Mouse (Mus musculus) lung, embryonic 16.5 days (tissue): ENCODE results near the gene Skp1a. TPM values are rescaled to one million over a fixed set of nuclear protein-coding genes. Genes with fewer than 3 reads are reported as not detected.
A peak's percentile ranks its signal among the peaks of the same experiment; 100 is the strongest.

Experiments
- ATAC-seq: fragments of 200-750 bp; cut with Nextera tagmentation; 2 replicates; pipeline ENCODE4 v1.8.0; 2017; ENCODE audit warnings: low read depth, mild to moderate bottlenecking, moderate library complexity
- H3K27ac ChIP-seq: fragments of 300-500 bp; sonication (generic); 2 replicates; pipeline ENCODE4 v1.5.1; 2014; ENCODE audit warnings: mild to moderate bottlenecking, control low read depth, low read length
- H3K27me3 ChIP-seq: fragments of 300-500 bp; sonication (generic); 2 replicates; pipeline ENCODE4 v1.6.1; 2014; ENCODE audit warnings: low read depth, low read length, mixed read lengths; ENCODE audit not compliant: control insufficient read depth, insufficient read depth
- H3K36me3 ChIP-seq: fragments of 300-500 bp; sonication (generic); 2 replicates; pipeline ENCODE4 v1.6.1; 2014; ENCODE audit warnings: low read length; ENCODE audit not compliant: control insufficient read depth, insufficient read depth
- H3K4me1 ChIP-seq: fragments of 300-500 bp; sonication (generic); replicated peaks from 2 replicates; pipeline ENCODE4 v1.6.1; 2014; ENCODE audit warnings: low read length, mixed read lengths; ENCODE audit not compliant: control insufficient read depth, insufficient read depth
- H3K4me2 ChIP-seq: fragments of 300-500 bp; sonication (generic); 2 replicates; pipeline ENCODE4 v1.6.1; 2014; ENCODE audit warnings: low read depth, low read length, control low read depth
- H3K4me3 ChIP-seq: fragments of 300-500 bp; sonication (generic); 2 replicates; pipeline ENCODE4 v1.5.1; 2014; ENCODE audit warnings: mild to moderate bottlenecking, low read length, control low read depth
- H3K9ac ChIP-seq: fragments of 300-500 bp; sonication (generic); 2 replicates; pipeline ENCODE4 v1.6.1; 2014; ENCODE audit warnings: low read length, control low read depth
- H3K9me3 ChIP-seq: fragments of 300-500 bp; sonication (generic); 2 replicates; pipeline ENCODE4 v1.6.1; 2016; ENCODE audit warnings: low read length; ENCODE audit not compliant: control insufficient read depth
- WGBS: fragments of 180-500 bp; shearing (Covaris S2); extraction: QIAGEN DNeasy Blood & Tissue Kit; methylation state at CpG from one replicate; pipeline ENCODE4 v1.1.7; 2014; 5-methylcytosine and 5-hydroxymethylcytosine counted together
- polyA plus RNA-seq: library from polyadenylated mRNA; unstranded; fragments of >200 nt; fragmentation: Nextera tagmentation; extraction: Ambion mirVana; gene quantifications from 2 replicates; pipeline ENCODE4 v1.2.1, GENCODE M21; 2015

The Skp1a gene
- polyA plus RNA-seq, 1 experiment from 2014 or later, result 833 TPM

DNA sequence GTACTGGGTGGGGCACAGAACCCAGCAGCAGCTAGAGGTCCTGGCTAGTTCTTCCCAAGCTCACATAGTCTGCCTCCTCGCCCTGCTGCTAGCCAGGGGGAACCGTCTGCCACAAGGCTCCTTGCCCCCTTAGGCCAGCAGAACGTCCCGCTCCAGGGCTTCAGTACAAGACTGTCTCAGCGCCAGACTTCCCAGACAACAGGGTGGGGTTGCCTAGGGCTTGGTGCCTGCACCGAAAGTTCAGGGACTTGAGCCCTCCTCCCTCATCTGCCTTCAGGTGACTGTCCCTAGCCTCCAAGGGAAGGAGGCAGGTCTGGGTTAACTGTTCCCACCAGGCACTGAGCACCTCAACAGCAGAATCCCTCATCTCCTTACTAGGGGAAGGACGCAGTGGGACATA is 33.1 kb downstream of the Skp1a start:
- H3K4me2 ChIP-seq, result no peak overlapping the region
- ATAC-seq, result no peak
- H3K36me3 ChIP-seq, result no peaks in the 10 kb centered on the region; the same call in 1 of the 2 replicates
- no peaks in the 10 kb centered on the region for H3K9me3 ChIP-seq
- WGBS, result 78% methylated on average over 7 of the region's 7 CpGs
- H3K4me3 ChIP-seq, result no peak overlapping the region
- H3K9ac ChIP-seq, result no peak overlapping the region; the same call in 1 of the 2 replicates
- no peak overlapping the region for H3K27ac ChIP-seq
- no peaks in the 10 kb centered on the region for H3K27me3 ChIP-seq
- peaks cover 31% of the 10 kb centered on the region for H3K4me1 ChIP-seq

DNA sequence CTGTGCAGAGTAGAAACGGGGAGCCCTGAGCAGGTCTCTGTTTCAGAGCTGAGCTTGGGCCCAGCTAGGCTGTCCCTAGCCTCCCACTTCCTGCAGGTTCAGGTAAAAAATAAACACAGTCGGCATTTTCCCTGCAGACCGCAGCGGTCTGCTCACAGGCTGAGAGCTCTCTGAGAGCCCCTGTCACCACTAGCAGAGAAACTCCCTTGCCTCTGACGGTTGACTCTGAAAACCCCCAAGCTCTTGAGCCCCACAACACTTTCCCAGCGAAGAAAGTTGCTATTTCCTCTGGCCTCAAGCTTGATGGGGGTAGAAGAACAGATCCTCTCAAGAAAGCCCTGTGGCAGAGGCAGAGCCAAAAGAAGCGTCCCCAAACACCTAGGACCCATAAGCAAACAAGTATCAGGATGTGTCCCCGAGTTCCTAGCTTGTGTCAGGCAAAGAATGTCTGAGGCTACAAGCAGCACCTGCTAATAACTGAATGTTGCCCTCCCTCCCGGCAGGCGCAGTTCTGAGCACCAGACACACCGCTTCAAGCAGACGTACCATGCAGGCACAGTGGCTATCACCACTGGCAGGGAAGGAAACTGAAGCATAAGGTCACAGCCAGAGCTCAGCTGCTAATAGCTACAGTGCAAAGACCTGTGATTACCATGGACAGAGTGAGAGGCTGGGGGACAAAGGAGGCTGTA is 34.0 kb downstream of the Skp1a start:
- Histone ChIP-seq H3K4me1 (peaks cover 37% of the 10 kb centered on the region), H3K9ac (peak overlapping the region; percentile 45), H3K9me3 (no peaks in the 10 kb centered on the region), H3K36me3 (no peaks in the 10 kb centered on the region; the same call in 1 of the 2 replicates), H3K27me3 (no peaks in the 10 kb centered on the region), H3K4me2 (no peak overlapping the region), H3K4me3 (no peak overlapping the region), H3K27ac (peak overlapping the region; percentile 66)
- peak; percentile 24; the same call in 1 of the 2 replicates for ATAC-seq
- WGBS, result 33% methylated on average over 12 of the region's 12 CpGs

DNA sequence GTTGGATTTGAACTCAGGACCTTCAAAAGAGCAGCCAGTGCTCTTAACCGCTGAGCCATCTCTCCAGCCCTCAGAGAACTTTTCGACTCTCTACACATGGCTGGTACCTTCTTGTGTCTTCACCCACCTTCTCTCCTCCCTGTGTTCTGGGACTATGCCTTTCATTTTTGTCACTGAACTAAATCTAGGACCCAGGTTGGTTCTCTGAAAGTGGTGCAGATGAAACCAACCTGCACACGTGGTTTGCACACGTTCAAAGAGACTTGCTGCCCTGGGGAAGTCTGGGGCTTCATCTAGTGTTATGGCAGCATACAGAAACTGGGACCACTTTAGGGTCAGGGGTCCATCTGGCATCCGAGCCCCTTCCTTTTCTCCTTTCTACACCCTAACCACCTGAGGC is 35.5 kb downstream of the Skp1a start:
- WGBS, result 86% methylated on average over 5 of the region's 5 CpGs

GRCm38 (mm10) chr11:52268104-52268835 is 36.5 kb downstream of the Skp1a start:
- no peak overlapping the region for H3K4me3 ChIP-seq
- H3K4me2 ChIP-seq, result no peak overlapping the region
- peak overlapping the region; percentile 76 for H3K27ac ChIP-seq
- H3K9me3 ChIP-seq, result no peaks in the 10 kb centered on the region
- WGBS, result 44% methylated on average over 7 of the region's 7 CpGs
- no peaks in the 10 kb centered on the region for H3K27me3 ChIP-seq
- H3K36me3 ChIP-seq, result no peaks in the 10 kb centered on the region; the same call in 1 of the 2 replicates
- no peak overlapping the region for H3K9ac ChIP-seq
- peak; percentile 27 for ATAC-seq
- H3K4me1 ChIP-seq, result peaks cover 53% of the 10 kb centered on the region

More for the DNA sequence above, 35.5 kb downstream of the Skp1a start:
- Histone ChIP-seq H3K4me2 (no peak overlapping the region), H3K9me3 (no peaks in the 10 kb centered on the region), H3K9ac (no peak overlapping the region), H3K4me3 (no peak overlapping the region), H3K4me1 (peaks cover 44% of the 10 kb centered on the region), H3K27ac (no peak overlapping the region), H3K27me3 (no peaks in the 10 kb centered on the region), H3K36me3 (no peaks in the 10 kb centered on the region; the same call in 1 of the 2 replicates)
- no peak for ATAC-seq

DNA sequence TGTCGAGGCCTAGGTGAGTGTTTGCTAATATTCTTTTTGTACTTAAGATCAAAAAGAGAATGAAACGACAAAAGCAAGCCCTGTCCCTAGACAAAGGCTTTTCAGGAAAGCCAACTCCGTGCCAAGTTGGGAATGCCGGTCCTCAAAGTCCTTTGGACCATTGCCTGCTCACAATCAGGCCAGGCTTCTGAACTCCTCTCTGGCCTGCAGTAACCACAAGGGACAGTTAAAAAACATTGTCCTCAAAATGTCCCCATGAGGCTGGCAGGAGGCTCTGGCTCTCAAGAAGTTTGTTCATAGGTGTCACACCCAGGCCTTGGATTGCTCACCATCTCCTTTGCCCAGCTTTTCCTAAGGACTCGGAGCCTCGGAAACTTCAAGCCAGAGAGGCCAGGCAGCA is 38.0 kb downstream of the Skp1a start:
- Histone ChIP-seq H3K9ac (peak overlapping the region; percentile 7; the same call in 1 of the 2 replicates), H3K9me3 (no peaks in the 10 kb centered on the region), H3K4me3 (no peak overlapping the region), H3K4me2 (no peak overlapping the region), H3K27ac (peak overlapping the region; percentile 74; the same call in 1 of the 2 replicates), H3K36me3 (no peaks in the 10 kb centered on the region; the same call in 1 of the 2 replicates), H3K27me3 (no peaks in the 10 kb centered on the region), H3K4me1 (peaks cover 61% of the 10 kb centered on the region)
- no peak for ATAC-seq
- 57% methylated on average over 6 of the region's 6 CpGs for WGBS

GRCm38 (mm10) chr11:52271765-52272495 is 40.1 kb downstream of the Skp1a start:
- 61% methylated on average over 8 of the region's 8 CpGs for WGBS
- peaks cover 50% of the 10 kb centered on the region for H3K4me1 ChIP-seq
- no peak overlapping the region for H3K4me3 ChIP-seq
- no peaks in the 10 kb centered on the region; the same call in 1 of the 2 replicates for H3K36me3 ChIP-seq
- H3K27ac ChIP-seq, result peak overlapping the region; percentile 80
- ATAC-seq, result no peak
- H3K9me3 ChIP-seq, result no peaks in the 10 kb centered on the region
- no peak overlapping the region for H3K9ac ChIP-seq
- H3K27me3 ChIP-seq, result no peaks in the 10 kb centered on the region
- H3K4me2 ChIP-seq, result no peak overlapping the region

DNA sequence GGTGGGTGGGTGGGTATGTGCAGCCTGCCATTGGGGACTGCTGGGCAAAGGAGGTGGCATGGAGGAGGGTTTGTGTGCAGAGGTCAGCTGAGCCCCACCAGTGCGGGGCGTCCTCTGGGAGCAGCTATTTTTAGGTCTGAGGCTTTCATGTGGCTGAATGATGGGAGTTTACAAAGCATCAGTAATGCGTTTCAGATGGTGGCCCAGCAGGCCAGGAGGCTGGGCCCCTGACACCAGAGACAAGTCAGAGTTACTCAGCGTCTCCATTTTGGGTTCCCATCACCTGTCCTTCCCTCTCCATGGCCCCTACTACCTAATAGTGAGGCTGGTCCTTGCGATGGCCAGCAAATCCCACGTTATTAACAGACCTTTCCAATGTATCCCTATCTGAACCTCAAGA is 40.8 kb downstream of the Skp1a start:
- no peak for ATAC-seq
- WGBS, result 53% methylated on average over 6 of the region's 6 CpGs
- Histone ChIP-seq H3K4me2 (no peak overlapping the region), H3K4me1 (peaks cover 50% of the 10 kb centered on the region), H3K27ac (peak overlapping the region; percentile 80), H3K9ac (0 out of 2 replicates have a peak overlapping the region, but pooled peaks have one; percentile 13), H3K9me3 (no peaks in the 10 kb centered on the region), H3K4me3 (no peak overlapping the region), H3K27me3 (no peaks in the 10 kb centered on the region), H3K36me3 (no peaks in the 10 kb centered on the region; the same call in 1 of the 2 replicates)

DNA sequence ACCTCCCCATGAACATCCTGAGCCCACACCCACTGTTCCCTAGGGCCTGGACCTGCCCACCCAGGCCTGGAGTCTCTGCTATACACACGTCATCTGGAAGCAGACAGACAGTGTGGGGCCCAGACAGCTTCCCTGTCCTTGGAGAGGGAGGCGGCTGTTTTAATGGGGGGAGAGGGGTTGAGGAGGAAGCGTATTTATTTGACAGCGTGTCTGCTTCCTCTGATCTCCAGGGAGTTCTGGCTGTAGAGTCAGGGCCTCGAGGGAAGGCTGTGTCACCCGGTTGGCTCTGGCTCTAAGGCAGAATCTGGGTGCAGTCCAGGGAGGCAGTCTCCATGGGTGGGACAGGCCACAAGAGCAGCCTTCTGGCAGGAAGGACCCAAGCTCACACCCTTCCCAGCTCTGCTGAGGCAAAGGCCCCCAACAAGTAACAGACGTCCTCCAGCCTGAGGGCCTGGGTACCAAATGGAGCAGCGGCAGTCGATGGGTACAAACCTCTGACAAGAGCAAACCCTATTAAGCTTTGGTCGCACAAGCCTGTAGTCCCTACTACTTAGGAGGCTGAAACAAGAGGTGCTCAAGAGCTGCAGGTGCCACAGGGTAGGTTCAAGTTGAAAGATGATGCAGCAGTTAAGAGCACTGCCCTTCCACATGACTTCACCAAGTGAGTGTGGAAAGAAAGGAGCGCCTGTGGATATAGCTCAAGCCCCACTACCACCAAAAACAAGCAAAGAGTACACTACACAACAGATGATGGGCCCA is 41.6 kb downstream of the Skp1a start:
- Histone ChIP-seq H3K4me1 (peaks cover 42% of the 10 kb centered on the region), H3K9me3 (no peaks in the 10 kb centered on the region), H3K36me3 (no peaks in the 10 kb centered on the region; the same call in 1 of the 2 replicates), H3K9ac (peak overlapping the region; percentile 13; the same call in 1 of the 2 replicates), H3K4me2 (no peak overlapping the region), H3K27ac (peak overlapping the region; percentile 80), H3K4me3 (no peak overlapping the region), H3K27me3 (no peaks in the 10 kb centered on the region)
- ATAC-seq, result peak; percentile 93
- 44% methylated on average over 11 of the region's 11 CpGs for WGBS
